Mouse (Mus musculus) central nervous system, embryonic 14 days (tissue): ENCODE measurements around the gene Lrfn2. TPM values are rescaled to one million over a fixed set of nuclear protein-coding genes. Genes with fewer than 3 reads are reported as not detected.

Experiments
- polyA plus RNA-seq: library from polyadenylated mRNA; depleted of rRNA; stranded (reverse); fragments of >200 nt; gene quantifications from 2 replicates; pipeline ENCODE4 v1.2.3, GENCODE M21; 2012; rRNA removed

Lrfn2 gene
- polyA plus RNA-seq = 4.1 and 4.9 TPM in 2 replicates

GRCm38 (mm10) chr17:48931621-48932405, at the start of gene Lrfn2:
TSS of gene Lrfn2 (plus strand) at chr17:48932379.

